ENCODE assay signal across 15 mouse cellular contexts in the genomic region with DNA sequence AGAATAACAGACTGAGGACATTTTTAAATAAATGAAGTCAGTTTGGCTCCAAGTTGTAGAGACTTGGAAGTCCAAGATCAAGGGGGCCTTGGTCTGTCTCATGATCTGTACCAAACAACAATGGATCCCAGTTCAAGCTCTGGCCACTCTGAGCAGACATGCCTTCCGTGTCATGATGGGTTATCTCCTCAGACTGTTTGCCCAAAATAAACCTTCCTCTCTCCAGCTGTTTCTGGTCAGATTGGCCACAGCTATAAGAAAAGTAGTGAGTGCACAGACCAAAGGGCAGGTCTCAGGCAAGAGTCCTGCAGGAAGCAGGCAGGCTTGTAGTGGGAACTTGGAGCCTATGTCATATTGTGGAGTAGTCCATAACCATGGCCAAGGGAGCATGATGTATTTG.
"Had no signal": no experiment of that assay in that cellular context is flagged by ENCODE, and none has a peak within 500 bp of the region (broad histone marks: within the 10 kb centered on the region; RNA-seq: fewer than 3 reads in every experiment).

No protein-coding gene starts in this region.

- DNase-seq: kidney, adult 18-20 months; kidney, postnatal 36 days; layer of hippocampus, adult 9-11 months; layer of hippocampus, postnatal 36 days; lung, embryonic 14.5 days; lung, postnatal 14 days; spleen, adult 18-20 months; thymus, adult 18-20 months; thymus, postnatal 14 days had no signal

- H3K9ac ChIP-seq: limb, embryonic 12.5 days; lung, embryonic 14.5 days; midbrain, embryonic 15.5 days; neural tube, embryonic 12.5 days had no signal

- H3K4me3 ChIP-seq: limb, embryonic 12.5 days; megakaryocyte, embryonic 14.5 days; midbrain, embryonic 15.5 days; neural tube, embryonic 12.5 days had no signal

- H3K27ac ChIP-seq: limb, embryonic 12.5 days; macrophage; midbrain, embryonic 15.5 days; neural tube, embryonic 12.5 days had no signal

- ATAC-seq: midbrain, embryonic 15.5 days had no signal

- H3K36me3 ChIP-seq: limb, embryonic 12.5 days; midbrain, embryonic 15.5 days; neural tube, embryonic 12.5 days had no signal

- H3K4me1 ChIP-seq: limb, embryonic 12.5 days; midbrain, embryonic 15.5 days; neural tube, embryonic 12.5 days had no signal

- H3K27me3 ChIP-seq: limb, embryonic 12.5 days; megakaryocyte, embryonic 14.5 days; midbrain, embryonic 15.5 days; neural tube, embryonic 12.5 days had no signal

- H3K4me2 ChIP-seq: limb, embryonic 12.5 days; lung, embryonic 14.5 days; midbrain, embryonic 11.5 days; midbrain, embryonic 15.5 days; neural tube, embryonic 12.5 days had no signal

- H3K9me3 ChIP-seq: limb, embryonic 12.5 days; midbrain, embryonic 15.5 days; neural tube, embryonic 12.5 days had no signal
